Mouse (Mus musculus) gonadal fat pad, adult 2 months (tissue): ENCODE results near the gene Nr1h2. TPM values are rescaled to one million over a fixed set of nuclear protein-coding genes. Genes with fewer than 3 reads are reported as not detected.

Experiments used
- DNase-seq: peaks from one replicate; pipeline ENCODE4 v3.0.0-alpha.2; 2012; ENCODE audit warnings: low read depth
- polyA plus RNA-seq: library from polyadenylated mRNA; depleted of rRNA; stranded (reverse); fragments of >200 nt; gene quantifications from 2 replicates; pipeline ENCODE4 v1.2.3, GENCODE M21; 2012; rRNA removed

Gene Nr1h2
- polyA plus RNA-seq = 153 and 164 TPM in 2 replicates

DNA sequence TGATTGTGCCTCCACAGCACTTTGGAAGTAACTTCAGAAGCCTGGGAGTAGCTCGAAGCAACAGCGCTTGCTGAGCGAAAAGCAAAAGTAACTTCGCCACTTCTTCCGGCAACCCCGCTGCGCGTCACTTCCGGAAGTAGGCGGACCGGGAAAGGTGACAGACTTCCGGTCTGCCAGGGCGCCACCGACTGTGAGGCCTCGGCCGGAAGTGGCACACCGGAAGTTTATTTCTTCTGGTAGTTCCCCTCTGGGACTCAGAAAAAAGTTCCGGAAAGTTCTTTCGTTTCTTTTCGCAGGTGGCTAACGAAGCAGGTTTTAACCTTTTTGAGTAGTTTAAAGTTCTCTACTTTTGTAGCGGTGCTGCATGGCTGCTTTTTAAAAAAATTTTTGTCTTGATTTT is at the start of gene Nr1h2:
Gene Nr1h2 (minus strand): TSS at position 126 of the 400 bp plus-strand sequence.
- peak; percentile 42 for DNase-seq

DNA sequence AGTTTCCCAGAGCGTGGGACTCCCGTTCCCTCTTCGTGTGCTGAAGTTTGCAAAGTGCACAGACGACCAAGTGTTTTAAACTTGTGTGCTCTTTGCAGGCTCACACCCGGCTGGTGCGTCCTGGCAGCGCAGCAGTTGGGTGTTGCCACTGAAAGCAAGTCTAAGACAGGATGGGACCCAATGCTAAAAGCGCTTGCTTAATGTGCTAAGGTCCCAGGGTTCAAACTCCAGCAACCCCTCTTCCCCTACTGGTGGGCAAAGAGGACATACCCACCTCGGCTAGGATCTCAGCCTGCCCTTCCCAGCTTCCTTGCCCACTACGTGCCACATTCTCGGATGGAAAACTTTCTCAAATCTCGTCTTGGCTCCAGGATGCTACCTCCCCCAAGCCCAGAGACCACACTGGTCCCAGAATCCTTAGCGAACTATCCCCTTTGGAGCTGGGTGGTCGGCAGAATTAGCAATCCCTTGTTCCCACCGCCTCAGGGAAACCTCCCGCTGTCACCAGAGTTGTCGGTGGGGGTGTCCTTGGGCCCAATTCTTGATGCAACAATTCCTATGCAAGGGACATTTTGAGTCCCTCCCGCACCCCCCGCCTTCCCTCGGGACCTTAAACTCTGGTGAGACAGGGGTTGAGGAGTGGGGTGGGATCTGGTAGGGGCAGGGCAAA is 49.6 kb upstream of the Nr1h2 start:
- DNase-seq = no peak

DNA sequence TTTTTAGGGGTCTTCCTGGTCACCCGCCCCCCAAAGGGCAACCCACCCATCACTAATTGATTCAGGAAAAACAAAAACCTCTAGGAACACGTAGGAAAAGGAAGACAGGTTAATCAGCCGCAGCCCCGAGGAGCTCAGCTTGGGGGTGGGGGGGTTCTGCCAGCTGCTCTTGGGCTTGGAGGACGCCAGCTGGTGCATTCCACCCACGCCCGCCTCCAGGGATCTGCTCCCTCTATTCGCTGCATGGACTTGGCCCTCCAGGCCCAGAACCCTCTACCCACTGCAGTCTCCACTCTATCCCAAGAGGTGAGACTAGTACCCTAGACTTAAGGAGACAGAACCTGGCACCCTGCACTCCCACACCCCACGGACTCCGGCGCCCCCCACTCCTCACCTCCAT is 48.7 kb upstream of the Nr1h2 start:
- no peak for DNase-seq

DNA sequence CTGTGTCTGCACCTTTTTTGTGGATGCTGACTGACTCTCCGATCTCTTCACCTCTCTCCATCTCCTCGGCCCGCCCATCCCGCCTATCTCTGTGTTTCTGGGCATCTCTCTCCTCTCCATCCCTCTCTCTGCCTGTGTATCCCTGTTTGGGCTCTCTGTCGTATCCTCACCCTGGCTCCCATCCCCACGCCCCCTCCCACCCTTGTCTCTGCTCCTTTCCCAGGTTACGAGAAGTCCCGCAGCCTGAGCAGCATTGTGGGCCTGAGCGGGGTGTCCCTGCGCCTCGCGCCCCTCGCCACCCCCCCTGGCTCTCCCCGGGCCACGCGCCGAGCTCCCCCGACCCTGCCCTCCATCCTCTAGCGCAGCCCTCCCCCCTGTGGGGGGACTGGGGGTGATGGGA is 47.9 kb upstream of the Nr1h2 start:
- DNase-seq = no peak

DNA sequence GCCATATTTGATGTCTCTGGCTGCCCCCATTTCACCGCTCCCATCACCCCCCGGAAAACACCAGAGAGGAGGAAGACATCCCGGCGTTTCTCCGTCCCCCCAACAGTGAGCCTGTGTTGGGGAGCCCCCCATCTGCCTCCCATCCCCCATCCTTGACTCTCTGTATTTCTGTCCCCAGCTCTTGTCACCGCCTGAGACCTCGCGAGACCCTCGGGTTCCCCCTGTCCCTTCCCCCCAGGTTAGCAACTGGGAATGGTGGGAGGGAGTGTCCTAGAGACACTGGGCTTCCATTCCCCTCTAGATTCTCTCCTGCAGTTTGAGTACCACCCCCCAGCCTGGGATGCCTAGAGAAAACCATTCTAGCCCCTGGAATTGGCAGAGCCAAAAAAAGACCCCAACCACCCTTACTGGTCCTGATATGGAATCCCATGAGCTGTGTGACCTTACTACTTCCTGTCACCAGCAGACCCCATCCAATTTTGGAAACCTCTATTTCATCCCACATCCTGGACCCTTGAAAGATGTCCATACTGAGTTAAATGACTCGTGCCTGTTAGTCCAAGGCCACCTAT is 47.0 kb upstream of the Nr1h2 start:
- no peak for DNase-seq

DNA sequence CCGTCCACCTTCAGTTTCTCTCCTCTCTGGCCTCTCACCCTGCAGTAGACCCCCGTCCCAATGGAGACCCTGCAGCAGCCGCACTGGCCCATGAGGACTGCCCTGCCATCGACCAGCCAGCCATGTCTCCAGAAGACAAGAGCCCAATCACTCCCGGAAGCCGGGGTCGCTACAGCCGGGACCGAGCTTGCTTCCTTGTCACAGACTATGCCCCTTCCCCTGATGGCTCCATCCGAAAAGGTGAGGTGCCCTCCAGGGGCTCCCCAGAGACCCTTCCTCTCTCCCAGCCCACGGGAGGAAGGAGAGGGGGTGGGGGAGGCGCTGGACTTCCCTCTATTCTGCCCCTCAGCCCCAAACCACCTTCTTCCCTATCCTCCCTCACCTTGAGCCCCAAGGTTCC is 44.6 kb upstream of the Nr1h2 start:
- DNase-seq = no peak

DNA sequence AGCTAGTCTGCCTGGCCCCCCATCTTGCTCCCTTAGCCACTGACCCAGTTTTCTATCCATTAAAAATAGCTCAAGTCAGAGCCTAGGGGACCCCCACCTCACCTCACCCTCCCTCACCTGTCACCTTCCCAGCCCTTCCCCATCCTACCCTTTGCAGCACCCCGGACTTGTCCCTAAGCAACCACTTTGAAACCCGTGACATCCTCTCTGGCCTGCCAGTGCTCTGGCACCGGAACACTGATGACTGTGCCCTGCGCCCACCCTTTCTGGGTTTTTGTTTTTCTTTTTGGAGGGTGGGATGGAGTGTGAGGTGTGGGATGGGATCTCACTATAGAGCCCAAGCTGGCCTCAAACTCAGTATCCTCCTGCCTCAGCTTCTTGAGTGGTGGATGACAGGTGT is 43.9 kb upstream of the Nr1h2 start:
- no peak for DNase-seq

DNA sequence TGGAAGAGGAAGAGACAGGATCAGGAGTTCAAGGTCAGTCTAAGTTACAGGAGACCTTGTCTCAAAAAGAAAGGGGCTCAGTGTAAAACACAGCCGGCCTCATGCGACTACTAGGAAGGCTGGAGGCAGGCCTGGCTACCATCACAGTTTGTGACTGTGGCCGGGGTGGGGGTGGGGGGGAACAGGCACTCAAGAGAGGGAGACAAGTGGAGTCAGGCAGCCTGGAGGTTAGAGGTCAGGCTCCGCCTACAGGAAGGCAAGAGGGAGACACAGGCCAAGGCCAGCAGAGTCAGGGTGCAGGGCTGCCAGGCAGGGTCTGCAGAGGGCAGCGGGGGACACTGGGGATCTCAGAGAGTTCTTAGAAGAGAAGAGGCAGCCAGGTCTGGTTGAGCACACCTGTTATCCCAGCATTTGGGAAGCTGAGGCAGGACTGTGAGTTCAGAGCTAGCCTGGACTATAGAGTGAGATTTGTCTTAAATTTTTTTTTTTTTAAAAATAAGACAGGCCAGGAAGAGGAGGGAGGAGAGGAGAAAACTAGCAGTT is 43.3 kb upstream of the Nr1h2 start:
- DNase-seq = no peak

DNA sequence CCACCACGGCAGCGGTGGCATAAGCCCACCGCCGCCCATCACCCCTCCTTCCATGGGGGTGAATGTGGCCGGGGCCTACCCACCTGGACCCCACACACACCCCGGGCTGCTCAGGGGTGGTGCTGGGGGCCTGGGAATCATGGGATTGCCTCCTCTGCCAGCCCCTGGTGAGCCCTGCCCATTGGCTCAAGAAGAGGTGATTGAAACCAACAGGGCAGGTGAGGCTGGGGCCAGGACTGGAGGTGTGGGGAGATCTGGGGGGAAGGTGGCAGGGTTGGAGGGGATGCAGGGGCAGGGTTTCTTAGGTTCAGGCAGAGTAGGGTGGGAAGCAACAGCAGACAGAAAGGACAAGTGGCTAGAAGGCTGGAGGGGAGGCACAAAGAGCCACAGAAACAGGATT is 42.3 kb upstream of the Nr1h2 start:
- DNase-seq = no peak

DNA sequence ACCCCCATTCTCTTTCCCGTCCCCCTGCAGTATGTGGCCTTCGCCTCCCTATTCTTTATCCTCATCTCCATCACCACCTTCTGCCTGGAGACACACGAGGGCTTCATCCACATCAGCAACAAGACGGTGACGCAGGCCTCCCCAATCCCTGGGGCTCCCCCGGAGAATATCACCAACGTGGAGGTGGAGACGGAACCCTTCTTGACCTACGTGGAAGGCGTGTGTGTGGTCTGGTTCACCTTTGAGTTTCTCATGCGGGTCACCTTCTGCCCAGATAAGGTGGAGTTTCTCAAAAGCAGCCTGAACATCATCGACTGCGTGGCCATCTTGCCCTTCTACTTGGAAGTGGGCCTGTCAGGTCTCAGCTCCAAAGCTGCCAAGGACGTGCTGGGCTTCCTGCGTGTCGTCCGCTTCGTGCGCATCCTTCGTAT is 41.4 kb upstream of the Nr1h2 start:
- DNase-seq = no peak

DNA sequence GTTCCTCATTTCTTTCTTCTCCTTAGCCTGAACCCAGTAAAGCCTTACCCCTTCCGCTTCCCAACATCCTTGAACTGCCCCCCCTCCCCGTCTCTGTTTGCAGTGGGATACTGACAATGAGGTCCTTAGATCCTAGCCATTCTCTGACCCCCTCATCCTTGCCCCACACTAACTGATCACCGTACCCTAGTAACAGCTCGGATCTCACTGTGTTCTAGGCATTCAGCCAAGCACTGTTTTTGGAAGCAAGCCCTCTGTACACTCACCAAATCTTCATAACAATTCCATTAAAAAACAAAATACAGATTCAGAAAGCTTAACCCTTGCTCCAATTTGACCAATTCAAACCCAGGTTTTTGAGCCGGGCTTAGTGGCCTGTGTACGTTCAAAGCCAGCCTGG is 40.5 kb upstream of the Nr1h2 start:
- no peak for DNase-seq

DNA sequence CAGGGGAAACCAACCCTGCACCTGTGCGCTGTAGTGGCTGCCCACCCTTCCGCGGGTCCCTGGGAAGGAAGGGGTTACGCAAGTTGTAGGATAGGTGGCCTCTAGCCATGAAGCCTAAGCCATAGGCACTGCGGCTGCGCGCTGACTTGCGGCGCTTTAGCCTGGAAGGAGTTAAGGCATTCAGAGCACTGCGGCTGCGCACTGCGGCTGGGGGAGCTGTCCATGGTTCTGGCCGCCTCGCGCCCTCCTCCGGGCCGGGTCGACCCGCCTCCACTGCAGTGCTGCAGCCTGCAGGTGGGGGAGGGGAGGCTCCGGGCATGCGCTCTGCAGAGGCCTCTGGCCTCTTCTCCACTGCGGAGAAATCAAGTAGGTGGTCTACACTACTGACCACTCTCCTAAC is 40.0 kb upstream of the Nr1h2 start:
- DNase-seq = no peak

DNA sequence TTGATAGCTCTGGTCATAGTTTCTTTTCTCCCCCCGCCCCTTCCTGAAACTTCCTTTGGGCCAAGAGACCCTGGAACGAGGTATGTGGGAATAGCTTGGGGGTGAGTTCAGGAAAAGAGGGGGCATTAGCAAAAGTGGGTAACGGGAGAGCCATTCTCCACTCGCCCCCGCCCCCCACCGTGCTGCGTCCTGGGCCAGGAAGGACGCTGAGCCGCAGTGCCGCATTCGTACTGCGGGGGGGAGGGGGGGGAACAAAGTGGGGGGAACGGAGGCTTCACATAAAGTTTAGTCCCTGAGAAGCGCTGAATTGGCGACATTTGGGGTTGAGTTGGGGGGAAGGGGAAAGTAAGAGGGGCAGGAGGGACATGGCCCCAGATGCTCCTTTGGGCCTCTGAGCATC is 39.3 kb upstream of the Nr1h2 start:
- no peak for DNase-seq

DNA sequence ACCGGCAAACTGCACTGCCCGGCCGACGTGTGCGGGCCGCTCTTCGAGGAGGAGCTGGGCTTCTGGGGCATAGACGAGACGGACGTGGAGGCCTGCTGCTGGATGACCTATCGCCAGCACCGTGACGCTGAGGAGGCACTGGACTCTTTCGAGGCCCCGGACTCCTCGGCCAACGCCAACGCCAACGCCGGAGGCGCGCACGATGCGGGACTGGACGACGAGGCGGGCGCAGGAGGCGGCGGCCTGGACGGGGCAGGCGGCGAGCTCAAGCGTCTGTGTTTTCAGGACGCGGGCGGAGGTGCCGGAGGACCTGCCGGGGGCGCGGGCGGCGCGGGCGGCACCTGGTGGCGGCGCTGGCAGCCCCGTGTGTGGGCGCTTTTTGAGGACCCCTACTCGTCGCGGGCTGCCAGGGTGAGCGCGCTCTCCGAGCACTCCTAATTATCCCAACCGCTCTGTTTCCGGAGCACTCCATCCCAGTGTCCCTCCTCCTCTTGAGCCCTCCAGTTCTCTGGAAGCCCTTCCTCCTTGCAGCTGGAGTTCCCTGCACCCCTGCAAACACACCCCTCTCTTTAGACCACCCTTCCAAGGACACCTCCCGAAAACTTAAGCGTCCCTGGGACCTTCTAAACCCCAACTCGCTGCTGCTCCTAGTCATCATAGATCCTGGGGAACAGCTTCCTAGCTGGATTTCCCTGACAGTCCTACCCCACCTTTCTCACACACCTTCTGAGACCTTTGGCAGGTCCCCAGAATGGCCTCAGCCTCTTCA is 37.8 kb upstream of the Nr1h2 start:
- DNase-seq = no peak

DNA sequence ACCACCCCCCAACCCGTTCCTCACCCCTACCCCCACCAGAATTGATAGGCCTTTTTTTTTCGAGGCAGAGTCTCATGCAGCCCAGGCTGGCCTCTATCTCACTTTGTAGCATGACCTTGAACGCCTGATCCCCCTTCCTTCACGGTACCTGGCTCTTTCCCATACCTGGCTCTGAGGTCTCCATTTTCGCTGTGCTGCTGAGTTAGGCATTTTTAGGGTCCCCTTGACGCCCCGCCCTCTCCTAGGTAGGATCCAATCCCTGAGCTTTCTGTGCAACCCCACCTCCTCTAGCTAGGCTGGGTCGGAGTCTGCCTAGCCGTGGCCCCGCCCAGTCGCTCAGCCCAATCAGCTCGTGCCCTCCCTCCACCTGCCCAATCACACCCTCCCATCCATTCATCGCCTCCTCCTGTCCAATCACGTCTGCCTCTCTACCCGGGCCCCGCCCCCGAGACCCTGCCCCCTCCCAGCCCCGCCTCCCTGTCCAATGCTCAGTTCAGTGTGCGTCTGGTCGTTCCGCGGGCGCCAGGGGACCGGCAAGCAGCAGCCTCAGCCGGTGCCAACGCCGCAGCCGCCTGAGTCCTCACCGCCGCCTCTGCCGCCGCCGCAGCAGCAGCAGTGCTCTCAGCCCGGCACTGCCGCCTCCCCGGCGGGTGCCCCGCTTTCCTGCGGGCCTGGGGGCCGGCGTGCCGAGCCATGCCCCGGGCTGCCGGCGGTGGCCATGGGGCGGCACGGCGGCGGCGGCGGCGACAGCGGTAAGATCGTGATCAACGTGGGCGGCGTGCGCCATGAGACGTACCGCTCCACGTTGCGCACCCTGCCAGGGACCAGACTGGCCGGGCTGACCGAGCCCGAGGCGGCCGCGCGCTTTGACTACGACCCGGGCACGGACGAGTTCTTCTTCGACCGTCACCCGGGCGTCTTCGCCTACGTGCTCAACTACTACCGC is 36.9 kb upstream of the Nr1h2 start, which contains the start of gene Kcnc3:
Gene Kcnc3 (plus strand): TSS at position 263 of the 946 bp plus-strand sequence.
- DNase-seq = peak; percentile 28

DNA sequence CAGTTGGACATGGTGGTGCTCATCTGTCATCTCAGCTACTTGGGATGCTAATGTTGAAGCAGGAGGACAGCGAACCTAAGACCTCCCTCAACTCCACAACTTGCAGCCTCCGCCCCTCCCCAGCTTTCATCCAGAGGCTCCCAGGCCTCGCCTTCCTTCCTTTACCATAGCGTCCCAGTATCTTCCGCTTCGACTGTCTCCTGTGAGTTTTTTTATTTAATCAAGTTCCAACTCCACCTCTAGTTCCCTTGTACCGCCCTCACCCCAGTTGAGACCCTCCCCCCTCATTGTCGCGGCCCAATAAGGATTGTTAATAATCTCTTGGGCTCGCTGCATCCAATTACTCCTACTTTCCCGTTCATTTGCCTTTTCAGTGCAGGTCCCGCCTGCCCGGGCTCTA is 36.2 kb upstream of the Nr1h2 start:
- no peak for DNase-seq

DNA sequence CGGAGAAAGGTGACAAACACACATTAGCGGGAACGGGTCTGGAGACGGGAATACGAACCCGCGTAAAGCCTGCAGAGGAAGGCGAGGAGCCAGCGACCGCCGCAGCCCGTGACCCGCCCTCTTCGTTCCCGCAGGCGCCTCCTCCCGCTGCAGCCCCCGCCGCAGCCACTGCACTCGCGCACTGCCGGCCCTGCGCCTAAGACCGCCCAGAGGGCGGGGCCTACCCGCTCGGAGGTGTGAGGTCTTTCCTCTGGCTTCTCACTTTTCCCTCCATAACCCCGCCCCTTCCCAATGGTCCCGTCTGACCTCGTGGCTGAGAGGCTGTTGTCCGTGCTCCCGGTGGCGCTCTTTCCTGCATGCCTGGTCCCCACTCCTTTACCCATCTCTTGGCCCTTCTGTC is 35.4 kb upstream of the Nr1h2 start:
- no peak for DNase-seq

DNA sequence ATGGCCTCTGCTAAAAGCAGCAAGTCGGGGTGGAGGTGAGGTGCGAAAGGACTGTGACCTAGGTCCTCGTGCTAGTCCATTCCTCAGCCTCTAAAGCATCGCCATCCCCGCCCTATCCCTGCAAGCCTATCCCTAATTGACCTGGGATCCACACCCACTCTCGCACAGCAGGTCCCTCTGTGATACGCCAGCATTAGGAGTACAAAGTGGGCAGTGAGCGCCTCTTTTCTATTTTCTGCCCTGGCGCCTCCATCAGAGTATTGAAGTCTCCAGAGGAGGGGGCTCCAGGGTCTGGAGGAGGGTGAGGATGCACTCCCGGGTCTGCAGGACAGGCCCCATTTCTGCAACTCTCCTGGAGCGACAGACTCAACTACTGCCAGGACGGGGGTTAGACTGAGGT is 34.6 kb upstream of the Nr1h2 start:
- DNase-seq = no peak

DNA sequence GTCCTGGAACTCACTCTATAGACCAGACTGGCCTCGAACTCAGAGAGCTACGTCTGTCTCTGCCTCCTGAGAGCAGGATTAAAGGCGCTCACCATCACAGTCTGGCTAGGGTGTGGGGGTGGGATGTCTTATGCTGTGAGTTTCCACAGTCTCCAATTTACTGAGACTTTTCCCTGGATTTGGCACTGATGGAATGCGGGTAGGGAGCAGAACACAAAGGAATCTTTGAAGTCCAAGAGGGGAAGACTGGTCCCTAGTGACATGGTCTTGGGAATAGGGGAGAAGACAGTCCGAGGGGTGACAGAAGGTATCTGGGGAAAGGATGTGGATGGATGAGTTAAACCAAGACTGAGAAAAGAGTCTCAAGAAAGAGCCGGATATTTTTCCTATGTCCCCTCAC is 33.9 kb upstream of the Nr1h2 start:
- no peak for DNase-seq

DNA sequence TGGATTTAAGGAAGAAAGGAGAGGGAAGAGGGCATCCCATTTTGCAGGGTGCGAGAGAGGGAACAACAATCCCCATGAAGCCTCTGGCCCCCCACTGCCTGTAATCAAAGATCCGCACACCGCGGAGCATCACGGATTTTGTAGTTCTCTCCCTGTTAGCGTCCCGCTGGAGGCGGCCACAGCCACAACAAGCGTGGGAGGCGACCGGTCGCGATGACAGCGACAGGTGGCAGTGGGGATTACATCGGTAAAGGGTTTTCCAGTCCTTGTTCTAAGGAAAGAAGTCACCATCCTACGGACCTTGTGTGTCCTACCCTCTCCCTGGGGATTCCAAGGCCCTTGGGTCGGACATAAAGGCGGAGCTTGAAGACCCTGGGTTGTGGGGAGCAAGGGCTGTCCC is 33.2 kb upstream of the Nr1h2 start:
- no peak for DNase-seq

DNA sequence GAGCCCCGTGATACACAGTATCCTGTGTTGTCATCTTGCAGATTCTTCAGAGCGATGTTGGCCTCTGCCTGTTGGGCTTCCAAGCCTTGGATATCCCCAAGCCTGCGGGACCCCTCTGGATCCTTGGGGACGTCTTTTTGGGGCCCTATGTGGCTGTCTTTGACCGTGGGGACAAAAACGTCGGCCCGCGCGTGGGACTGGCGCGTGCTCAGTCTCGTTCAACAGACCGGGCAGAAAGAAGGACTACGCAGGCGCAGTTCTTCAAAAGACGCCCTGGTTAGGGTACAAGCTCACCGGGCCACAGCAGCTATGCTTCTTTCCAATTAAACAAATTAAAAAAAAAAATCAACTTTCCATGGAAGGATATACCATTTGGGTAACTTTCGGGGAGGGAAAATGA is 32.8 kb upstream of the Nr1h2 start:
- DNase-seq = no peak

DNA sequence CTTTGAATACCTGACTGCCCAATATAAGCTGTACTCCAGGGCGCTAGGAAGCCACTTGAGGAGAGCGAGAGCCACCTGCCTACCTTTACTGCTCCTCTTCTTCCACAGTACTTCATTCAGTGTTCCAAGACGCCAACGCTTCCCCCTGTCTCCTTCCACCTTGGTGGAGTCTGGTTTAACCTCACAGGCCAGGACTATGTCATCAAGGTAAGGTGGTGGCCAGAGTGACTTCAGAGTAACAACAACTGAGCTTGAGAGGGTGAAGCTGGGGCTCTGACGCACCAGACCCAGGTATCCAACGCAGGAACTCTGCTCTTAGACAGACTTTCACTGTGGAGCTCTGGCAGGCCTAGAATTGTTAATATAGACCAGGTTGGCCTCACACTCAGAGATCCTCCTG is 31.9 kb upstream of the Nr1h2 start:
- DNase-seq = no peak
